Mouse (Mus musculus): Measurements from ENCODE around the gene Shisa7.

- no peak for TF ChIP-seq CTCF (conservative IDR thresholded peaks at IDR 0.05; ENCODE audit: insufficient read depth, insufficient read length, low read depth, low read length)
- TF ChIP-seq POLR2A (IDR thresholded peaks at IDR 0.05; ENCODE audit: low read depth, low read length), result no peak
Measured at GRCm38 (mm10) chr7:4830476-4830875, 14.0 kb downstream of the Shisa7 start.

Measured in kidney, adult 2 months (tissue).